Mouse (Mus musculus) heart, embryonic 13.5 days (tissue): ENCODE measurements at regions not wholly inside any gene's neighbourhood (a gene's known extent, or its start where the extent isn't known, plus 50 kb on each side); places are given as distances from the start of the nearest gene placed in this dataset.

Source experiments
- ATAC-seq: fragments of 200-750 bp; cut with Nextera tagmentation; 2 replicates; pipeline ENCODE4 v1.8.0; 2017; ENCODE audit warnings: moderate TSS enrichment; ENCODE audit not compliant: insufficient number of reproducible peaks, low FRiP score, low TSS enrichment; ENCODE audit errors: extremely low read depth
- H3K27ac ChIP-seq: fragments of 300-500 bp; sonication (generic); replicated peaks from 2 replicates; pipeline ENCODE4 v1.5.1; 2015; ENCODE audit warnings: moderate library complexity, mild to moderate bottlenecking, inconsistent platforms
- H3K27me3 ChIP-seq: fragments of 300-500 bp; sonication (generic); replicated peaks from 2 replicates; pipeline ENCODE4 v1.6.1; 2015; ENCODE audit warnings: mild to moderate bottlenecking, inconsistent platforms
- H3K36me3 ChIP-seq: fragments of 300-500 bp; sonication (generic); 2 replicates; pipeline ENCODE4 v1.6.1; 2015; ENCODE audit warnings: mild to moderate bottlenecking, inconsistent platforms
- H3K4me1 ChIP-seq: fragments of 300-500 bp; sonication (generic); 2 replicates; pipeline ENCODE4 v1.6.1; 2015; ENCODE audit warnings: inconsistent platforms
- H3K4me2 ChIP-seq: fragments of 300-500 bp; sonication (generic); 2 replicates; pipeline ENCODE4 v1.6.1; 2015; ENCODE audit warnings: inconsistent platforms, mild to moderate bottlenecking, moderate library complexity
- H3K4me3 ChIP-seq: fragments of 300-500 bp; sonication (generic); 2 replicates; pipeline ENCODE4 v1.5.1; 2015; ENCODE audit warnings: moderate library complexity, mild to moderate bottlenecking, inconsistent platforms
- H3K9ac ChIP-seq: fragments of 300-500 bp; sonication (generic); 2 replicates; pipeline ENCODE4 v1.6.1; 2015; ENCODE audit warnings: inconsistent platforms, mild to moderate bottlenecking, moderate library complexity
- H3K9me3 ChIP-seq: fragments of 300-500 bp; sonication (generic); 2 replicates; pipeline ENCODE4 v1.6.1; 2016; ENCODE audit warnings: inconsistent platforms
- WGBS: fragments of 180-500 bp; shearing (Covaris S2); methylation state at CpG from one replicate; pipeline ENCODE4 v1.1.7; 2015; ENCODE audit warnings: mixed read lengths; 5-methylcytosine and 5-hydroxymethylcytosine counted together

DNA sequence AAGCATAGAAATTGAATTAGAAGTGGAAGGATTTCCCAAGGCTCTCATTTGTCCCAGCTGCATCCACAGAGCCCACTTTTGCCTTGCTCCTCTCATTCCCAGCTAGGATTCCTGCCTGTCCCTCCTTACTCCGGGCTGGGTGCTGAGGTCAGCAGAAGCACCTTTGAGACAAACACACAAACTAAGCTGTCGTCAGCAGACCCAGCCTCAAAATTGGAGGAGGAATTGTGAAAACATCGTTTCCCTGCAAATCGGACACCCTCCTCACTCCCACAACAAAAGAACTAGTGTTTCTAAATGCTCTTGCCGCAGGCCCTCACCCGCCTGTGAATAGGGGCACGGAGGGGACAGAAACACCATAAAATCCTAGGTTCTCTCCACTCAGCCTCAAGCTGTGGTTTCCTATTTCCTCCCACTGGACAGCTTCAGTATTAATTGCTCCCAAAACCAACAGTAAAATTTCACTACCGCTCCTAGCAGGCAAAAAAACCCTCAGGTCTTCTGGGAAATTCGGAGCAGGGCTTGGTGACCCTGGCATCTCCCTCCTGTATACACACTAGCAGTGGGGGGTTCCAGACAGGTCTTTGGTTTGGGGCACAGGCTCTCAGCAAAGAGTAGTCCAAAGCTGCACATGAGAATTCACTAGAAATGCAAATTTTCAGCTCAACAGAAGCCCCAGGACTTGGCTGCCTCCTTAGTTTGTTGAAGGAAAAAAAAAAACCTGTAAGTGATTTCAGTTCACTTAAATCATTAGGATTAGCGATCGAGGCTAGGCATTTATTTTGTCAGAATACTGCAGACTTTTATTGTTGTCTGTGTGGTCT, 123.5 kb upstream of the Adamts9 start:
- WGBS: 54% methylated on average over 11 of the region's 11 CpGs
- Histone ChIP-seq H3K4me2 (peak overlapping the region; percentile 52), H3K27ac (peak overlapping the region; percentile 37), H3K36me3 (no peaks in the 10 kb centered on the region), H3K9me3 (no peaks in the 10 kb centered on the region), H3K4me3 (peak overlapping the region; percentile 6; the same call in 1 of the 2 replicates), H3K27me3 (no peaks in the 10 kb centered on the region), H3K4me1 (peaks cover 24% of the 10 kb centered on the region), H3K9ac (no peak overlapping the region)
- no peak for ATAC-seq

DNA sequence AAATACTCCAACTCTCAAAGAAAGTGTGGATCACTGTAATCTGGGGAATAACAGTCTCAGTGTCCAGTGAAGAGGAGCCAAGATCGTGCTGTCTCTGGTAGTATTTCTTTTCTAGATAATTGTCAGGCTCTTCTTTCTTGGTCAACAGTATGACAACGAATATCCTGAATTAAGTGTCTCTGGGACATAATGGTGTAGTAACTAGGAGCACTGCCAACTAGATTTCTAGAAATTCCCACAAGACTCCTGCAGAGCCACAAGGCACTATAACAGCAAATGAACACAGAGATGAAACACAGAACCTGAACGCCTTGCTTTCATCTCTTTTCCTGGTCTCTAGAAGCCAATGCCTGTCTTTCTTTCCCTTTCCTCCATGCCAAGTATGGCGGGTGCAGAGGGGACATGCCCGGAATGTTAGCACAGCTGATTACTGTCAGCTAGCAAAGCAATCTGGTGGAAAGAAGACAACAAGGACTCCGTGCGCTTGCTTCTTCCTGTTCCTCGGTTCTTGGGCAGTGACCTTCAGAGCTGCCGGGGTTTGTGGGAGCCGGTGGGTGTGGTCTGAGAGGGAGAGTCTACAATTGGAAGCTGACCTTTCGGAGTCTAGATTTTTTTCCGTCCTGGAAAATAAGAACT, 122.7 kb upstream of the Adamts9 start:
- Histone ChIP-seq H3K4me1 (peaks cover 24% of the 10 kb centered on the region), H3K27me3 (no peaks in the 10 kb centered on the region), H3K36me3 (no peaks in the 10 kb centered on the region), H3K4me3 (peak overlapping the region; percentile 6; the same call in 1 of the 2 replicates), H3K9ac (no peak overlapping the region), H3K4me2 (peak overlapping the region; percentile 52), H3K27ac (peak overlapping the region; percentile 37), H3K9me3 (no peaks in the 10 kb centered on the region)
- 45% methylated on average over 12 of the region's 12 CpGs for WGBS
- no peak for ATAC-seq

DNA sequence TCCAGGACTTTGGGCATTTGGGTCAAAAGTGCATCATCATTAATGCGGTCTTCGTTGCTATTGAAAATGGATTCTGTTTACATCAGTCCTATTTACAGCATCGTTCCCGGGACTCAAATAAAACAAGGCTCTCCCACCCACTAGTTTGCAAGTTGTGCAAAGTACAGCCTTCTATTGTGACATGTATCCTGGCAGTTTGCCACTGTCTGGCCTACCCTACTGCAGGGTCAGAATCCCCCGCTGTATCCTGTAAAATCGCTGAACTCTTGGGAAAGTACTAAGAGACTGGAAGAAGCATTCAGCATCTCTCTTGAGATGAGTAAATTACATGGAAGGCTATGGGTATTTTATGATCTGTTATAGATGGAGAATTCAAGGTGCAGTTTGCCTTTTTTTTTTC, 122.1 kb upstream of the Adamts9 start:
- 64% methylated on average over 6 of the region's 6 CpGs for WGBS

DNA sequence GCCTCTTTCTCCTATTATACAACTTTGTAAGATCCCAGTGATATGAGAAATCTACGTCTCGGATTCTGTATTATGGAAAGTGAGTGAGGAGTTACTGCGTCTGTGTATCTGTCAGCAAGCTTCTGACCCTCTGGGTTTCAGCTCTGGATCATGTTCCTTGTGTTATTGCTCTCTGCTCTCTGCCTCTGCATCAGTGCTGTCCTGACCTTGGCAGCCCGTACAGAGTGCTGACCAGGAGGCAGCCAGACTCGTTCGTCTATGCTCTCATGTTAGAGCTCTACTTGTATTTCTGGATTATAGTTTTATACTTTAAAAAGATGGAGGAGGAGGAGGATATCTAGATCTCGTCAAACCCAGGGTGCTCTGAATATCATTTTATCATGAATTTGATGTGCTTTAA, 121.1 kb upstream of the Adamts9 start:
- ATAC-seq: no peak
- H3K27me3 ChIP-seq: no peaks in the 10 kb centered on the region
- H3K36me3 ChIP-seq: no peaks in the 10 kb centered on the region
- no peak overlapping the region for H3K9ac ChIP-seq
- H3K4me2 ChIP-seq: no peak overlapping the region
- no peaks in the 10 kb centered on the region for H3K9me3 ChIP-seq
- 59% methylated on average over 7 of the region's 7 CpGs for WGBS
- H3K27ac ChIP-seq: no peak overlapping the region
- no peak overlapping the region for H3K4me3 ChIP-seq
- H3K4me1 ChIP-seq: peaks cover 24% of the 10 kb centered on the region

More for the DNA sequence above, 122.1 kb upstream of the Adamts9 start:
- Histone ChIP-seq H3K27me3 (no peaks in the 10 kb centered on the region), H3K27ac (no peak overlapping the region), H3K9ac (no peak overlapping the region), H3K4me1 (peaks cover 24% of the 10 kb centered on the region), H3K9me3 (no peaks in the 10 kb centered on the region), H3K36me3 (no peaks in the 10 kb centered on the region), H3K4me2 (no peak overlapping the region), H3K4me3 (no peak overlapping the region)
- no peak for ATAC-seq

DNA sequence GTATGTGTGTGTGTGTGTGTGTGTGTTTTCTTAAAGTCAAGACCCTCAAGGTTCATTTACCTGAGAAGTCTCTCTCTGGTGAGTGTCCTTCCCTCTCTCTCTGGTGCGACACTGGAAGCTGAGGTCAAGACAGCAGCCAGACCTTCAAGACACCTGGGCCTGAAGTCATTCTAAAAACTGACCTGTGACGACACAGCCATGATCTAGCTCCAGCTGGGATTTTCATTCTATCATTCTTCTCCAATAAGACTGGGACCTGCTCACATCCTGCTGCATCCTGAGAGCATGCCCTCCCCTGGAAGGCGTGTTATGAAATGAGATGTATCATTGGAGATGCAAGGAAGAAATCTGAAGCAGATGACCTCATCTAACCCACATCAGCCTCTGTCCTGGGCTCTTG, 118.4 kb upstream of the Adamts9 start:
- no peak for ATAC-seq
- Histone ChIP-seq H3K4me3 (no peak overlapping the region), H3K27me3 (no peaks in the 10 kb centered on the region), H3K4me2 (no peak overlapping the region), H3K27ac (no peak overlapping the region), H3K36me3 (no peaks in the 10 kb centered on the region), H3K9ac (no peak overlapping the region), H3K9me3 (no peaks in the 10 kb centered on the region), H3K4me1 (peaks cover 21% of the 10 kb centered on the region)
- 70% methylated on average over 3 of the region's 3 CpGs for WGBS

DNA sequence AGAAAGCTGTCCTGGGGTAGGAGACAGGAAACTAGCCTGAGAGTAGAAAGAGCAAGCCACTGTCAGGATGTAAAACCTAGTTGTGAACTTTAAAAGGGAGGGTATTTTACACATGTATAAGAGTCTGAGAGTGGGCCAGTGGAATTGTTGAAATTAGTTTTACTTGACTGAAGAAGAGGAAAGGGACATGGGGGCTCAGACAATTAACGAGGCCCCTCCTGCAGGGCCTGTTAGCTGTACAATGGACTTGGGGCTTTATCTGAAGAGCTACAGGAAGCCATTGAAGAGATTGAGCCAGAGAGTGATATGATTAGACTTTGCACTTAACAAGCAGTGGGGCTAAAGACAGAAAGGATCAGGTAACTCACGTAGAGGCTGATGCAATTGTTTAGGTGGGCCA, 102.2 kb upstream of the Adamts9 start:
- peaks cover 7% of the 10 kb centered on the region; the same call in 1 of the 2 replicates for H3K4me1 ChIP-seq
- ATAC-seq: no peak

DNA sequence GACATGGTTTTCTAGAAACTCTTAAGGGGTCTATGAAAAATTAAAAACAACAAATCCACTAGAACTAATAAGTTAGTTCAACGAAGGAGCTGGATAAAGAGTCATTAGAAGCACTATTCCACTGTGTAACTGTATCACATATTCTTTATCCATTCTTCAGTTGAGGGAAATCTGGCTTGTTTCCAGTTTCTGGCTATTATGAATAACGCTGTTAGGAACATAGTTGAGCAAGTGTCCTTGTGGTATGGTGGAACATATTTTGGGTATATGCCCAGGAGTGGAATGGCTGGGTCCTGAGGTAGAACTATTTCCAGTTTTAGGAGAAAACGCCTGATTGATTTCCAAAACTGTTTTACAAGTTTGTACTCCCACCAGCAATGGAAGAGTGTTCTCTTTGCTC, 97.7 kb upstream of the Adamts9 start:
- no peak for ATAC-seq
- 66% methylated on average over 3 of the region's 3 CpGs for WGBS
- Histone ChIP-seq H3K27me3 (no peaks in the 10 kb centered on the region), H3K27ac (no peak overlapping the region), H3K4me3 (no peak overlapping the region), H3K4me2 (no peak overlapping the region), H3K4me1 (peaks cover 7% of the 10 kb centered on the region; the same call in 1 of the 2 replicates), H3K9me3 (0 out of 2 replicates have a peak, but pooled peaks cover 4% of the 10 kb centered on the region), H3K36me3 (0 out of 2 replicates have a peak, but pooled peaks cover 3% of the 10 kb centered on the region), H3K9ac (no peak overlapping the region)

More for the DNA sequence above, 102.2 kb upstream of the Adamts9 start:
- WGBS: 25% methylated on average over 2 of the region's 2 CpGs
- H3K4me3 ChIP-seq: no peak overlapping the region
- H3K9me3 ChIP-seq: no peaks in the 10 kb centered on the region
- H3K27me3 ChIP-seq: no peaks in the 10 kb centered on the region
- no peaks in the 10 kb centered on the region for H3K36me3 ChIP-seq
- H3K27ac ChIP-seq: no peak overlapping the region
- no peak overlapping the region for H3K4me2 ChIP-seq
- no peak overlapping the region for H3K9ac ChIP-seq

DNA sequence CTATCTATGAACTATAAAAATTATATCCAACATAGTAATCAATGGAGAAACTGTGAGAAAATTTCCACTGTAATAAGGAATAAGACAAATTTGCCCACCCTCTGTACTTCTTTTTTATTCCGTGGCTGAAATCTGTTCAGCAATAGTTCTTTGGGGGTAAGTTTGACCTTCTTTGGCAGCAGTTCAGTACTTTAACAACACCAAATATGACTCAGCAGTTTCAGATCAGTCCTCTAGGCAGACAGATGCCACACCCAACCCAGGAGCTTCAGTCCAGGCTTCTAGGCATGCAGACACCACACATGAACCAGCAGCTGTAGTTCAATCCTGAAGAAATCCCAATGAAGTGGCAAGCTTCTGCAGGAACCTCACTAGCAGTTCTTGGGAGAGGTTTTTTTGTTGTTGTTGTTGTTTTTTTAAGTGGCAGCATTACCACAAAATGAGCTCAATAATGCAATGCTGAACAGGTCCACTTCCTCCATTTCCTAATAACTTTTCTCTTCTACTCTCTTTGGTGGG, 88.6 kb upstream of the Adamts9 start:
- Histone ChIP-seq H3K4me3 (no peak overlapping the region), H3K4me1 (no peaks in the 10 kb centered on the region), H3K27ac (no peak overlapping the region), H3K9ac (no peak overlapping the region), H3K9me3 (peaks cover 5% of the 10 kb centered on the region; the same call in 1 of the 2 replicates), H3K36me3 (no peaks in the 10 kb centered on the region), H3K27me3 (no peaks in the 10 kb centered on the region), H3K4me2 (no peak overlapping the region)
- WGBS: 78% methylated on average over 1 of the region's 1 CpGs
- ATAC-seq: no peak

- H3K4me3 ChIP-seq: no peak overlapping the region
- no peak for ATAC-seq
- WGBS: 60% methylated on average over 9 of the region's 9 CpGs
These were observed 83.1 kb upstream of the Adamts9 start for GRCm38 (mm10) chr6:93026068-93027022.

GRCm38 (mm10) chr6:93014534-93014933, 71.2 kb upstream of the Adamts9 start:
- Histone ChIP-seq H3K9me3 (no peaks in the 10 kb centered on the region), H3K9ac (no peak overlapping the region), H3K4me3 (no peak overlapping the region), H3K4me2 (no peak overlapping the region), H3K36me3 (no peaks in the 10 kb centered on the region), H3K27ac (no peak overlapping the region; the same call in 1 of the 2 replicates), H3K4me1 (peaks cover 17% of the 10 kb centered on the region), H3K27me3 (no peaks in the 10 kb centered on the region)
- no peak for ATAC-seq
- WGBS: 73% methylated on average over 1 of the region's 1 CpGs

More at GRCm38 (mm10) chr6:93026068-93027022, 83.1 kb upstream of the Adamts9 start:
- 0 out of 2 replicates have a peak overlapping the region, but pooled peaks have one; percentile 2 for H3K27ac ChIP-seq
- H3K36me3 ChIP-seq: no peaks in the 10 kb centered on the region
- no peaks in the 10 kb centered on the region for H3K9me3 ChIP-seq
- H3K9ac ChIP-seq: no peak overlapping the region
- peaks cover 13% of the 10 kb centered on the region for H3K4me1 ChIP-seq
- H3K27me3 ChIP-seq: no peaks in the 10 kb centered on the region
- no peak overlapping the region for H3K4me2 ChIP-seq

DNA sequence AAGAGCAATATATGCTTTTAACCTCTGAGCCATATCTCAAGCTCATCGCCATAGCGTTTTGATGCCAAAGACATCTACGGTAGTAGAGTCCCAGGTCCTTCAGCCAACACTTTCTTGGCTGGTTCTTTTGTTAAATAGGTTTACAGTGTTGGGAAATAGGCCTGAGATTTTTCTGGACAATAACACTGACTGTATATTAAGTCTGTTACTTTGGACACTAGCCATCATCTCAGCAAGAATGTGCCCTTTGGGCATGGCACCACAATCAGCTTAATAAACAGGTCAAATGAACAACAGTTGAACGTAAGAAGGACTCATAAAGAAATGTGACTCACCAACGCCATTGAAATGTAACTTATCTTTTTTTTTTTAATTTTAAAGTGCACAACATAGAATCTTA, 68.6 kb upstream of the Adamts9 start:
- Histone ChIP-seq H3K4me3 (no peak overlapping the region), H3K4me2 (no peak overlapping the region), H3K27ac (no peak overlapping the region), H3K4me1 (peaks cover 17% of the 10 kb centered on the region), H3K36me3 (no peaks in the 10 kb centered on the region), H3K9ac (no peak overlapping the region), H3K27me3 (no peaks in the 10 kb centered on the region), H3K9me3 (no peaks in the 10 kb centered on the region)
- ATAC-seq: no peak
- WGBS: 87% methylated on average over 5 of the region's 5 CpGs
